Mouse (Mus musculus) heart, embryonic 13.5 days (tissue): ENCODE results near the gene Thrap3. TPM values are rescaled to one million over a fixed set of nuclear protein-coding genes. Genes with fewer than 3 reads are reported as not detected.

Source experiments
- ATAC-seq: fragments of 200-750 bp; cut with Nextera tagmentation; 2 replicates; pipeline ENCODE4 v1.8.0; 2017; ENCODE audit warnings: moderate TSS enrichment; ENCODE audit not compliant: insufficient number of reproducible peaks, low FRiP score, low TSS enrichment; ENCODE audit errors: extremely low read depth
- H3K27ac ChIP-seq: fragments of 300-500 bp; sonication (generic); replicated peaks from 2 replicates; pipeline ENCODE4 v1.5.1; 2015; ENCODE audit warnings: moderate library complexity, mild to moderate bottlenecking, inconsistent platforms
- H3K27me3 ChIP-seq: fragments of 300-500 bp; sonication (generic); replicated peaks from 2 replicates; pipeline ENCODE4 v1.6.1; 2015; ENCODE audit warnings: mild to moderate bottlenecking, inconsistent platforms
- H3K36me3 ChIP-seq: fragments of 300-500 bp; sonication (generic); 2 replicates; pipeline ENCODE4 v1.6.1; 2015; ENCODE audit warnings: mild to moderate bottlenecking, inconsistent platforms
- H3K4me1 ChIP-seq: fragments of 300-500 bp; sonication (generic); 2 replicates; pipeline ENCODE4 v1.6.1; 2015; ENCODE audit warnings: inconsistent platforms
- H3K4me2 ChIP-seq: fragments of 300-500 bp; sonication (generic); 2 replicates; pipeline ENCODE4 v1.6.1; 2015; ENCODE audit warnings: inconsistent platforms, mild to moderate bottlenecking, moderate library complexity
- H3K4me3 ChIP-seq: fragments of 300-500 bp; sonication (generic); 2 replicates; pipeline ENCODE4 v1.5.1; 2015; ENCODE audit warnings: moderate library complexity, mild to moderate bottlenecking, inconsistent platforms
- H3K9ac ChIP-seq: fragments of 300-500 bp; sonication (generic); 2 replicates; pipeline ENCODE4 v1.6.1; 2015; ENCODE audit warnings: inconsistent platforms, mild to moderate bottlenecking, moderate library complexity
- H3K9me3 ChIP-seq: fragments of 300-500 bp; sonication (generic); 2 replicates; pipeline ENCODE4 v1.6.1; 2016; ENCODE audit warnings: inconsistent platforms
- WGBS: fragments of 180-500 bp; shearing (Covaris S2); methylation state at CpG from one replicate; pipeline ENCODE4 v1.1.7; 2015; ENCODE audit warnings: mixed read lengths; 5-methylcytosine and 5-hydroxymethylcytosine counted together
- polyA plus RNA-seq: library from polyadenylated mRNA; unstranded; fragments of >200 nt; fragmentation: Nextera tagmentation; extraction: Ambion mirVana; gene quantifications from 2 replicates; pipeline ENCODE4 v1.2.1, GENCODE M21; 2015

Thrap3 gene
- polyA plus RNA-seq, 1 experiment from 2014 or later: 134 TPM

DNA sequence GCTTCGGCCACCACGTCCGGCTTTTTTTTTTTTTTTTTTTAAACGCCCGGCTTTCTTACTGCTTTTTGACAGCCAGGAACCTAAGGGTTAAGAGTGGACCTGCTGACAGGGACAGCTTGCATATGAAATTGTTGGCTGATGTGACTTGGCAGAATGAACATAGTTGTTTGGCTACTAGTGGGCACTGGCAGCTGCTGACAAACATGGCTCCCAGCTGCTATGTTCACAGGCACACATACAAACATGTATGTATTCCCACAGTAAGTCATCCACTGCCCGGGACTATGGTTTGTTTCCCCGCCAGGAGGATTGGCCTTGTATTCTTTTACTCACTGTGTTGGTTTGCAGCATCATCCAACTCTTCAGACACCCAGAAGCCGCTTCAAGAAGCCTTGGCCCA lies 85.4 kb downstream of the Thrap3 start:
- H3K27ac ChIP-seq: no peak overlapping the region

DNA sequence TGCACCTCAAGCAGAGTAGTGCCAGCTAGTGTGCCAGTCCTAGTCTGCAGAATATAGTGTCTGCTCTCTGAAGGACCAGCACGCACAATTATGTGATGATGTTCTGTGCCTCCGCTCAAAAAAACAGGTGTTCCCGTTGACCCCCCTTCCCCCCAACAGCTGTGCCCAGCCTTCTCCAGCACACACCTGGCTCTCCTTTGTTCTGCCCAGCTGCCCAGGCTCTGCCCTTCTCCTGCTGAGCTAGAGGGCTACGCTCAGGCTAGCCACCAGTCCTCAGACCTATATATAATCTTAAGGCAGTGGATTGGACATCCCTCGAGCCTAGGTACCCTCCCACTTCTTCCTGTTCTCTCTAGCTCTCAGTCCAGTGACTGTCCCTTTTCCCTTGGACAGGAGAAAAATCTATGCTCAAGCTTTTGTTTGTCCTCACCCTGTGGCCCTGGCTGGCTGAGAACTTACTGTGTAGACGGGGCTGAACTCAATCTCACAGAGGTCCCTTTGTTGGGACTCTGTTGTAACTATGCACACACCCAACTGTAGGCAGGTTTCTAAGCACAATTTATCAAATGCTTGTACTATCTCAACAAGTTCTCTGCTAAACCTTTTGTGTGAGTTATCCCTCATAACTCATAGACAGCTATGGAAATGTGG lies 86.6 kb downstream of the Thrap3 start:
- Histone ChIP-seq H3K4me1 (peaks cover 37% of the 10 kb centered on the region), H3K9me3 (peaks cover 1% of the 10 kb centered on the region; the same call in 1 of the 2 replicates), H3K27ac (no peak overlapping the region), H3K27me3 (no peaks in the 10 kb centered on the region), H3K4me3 (no peak overlapping the region), H3K36me3 (peaks cover 18% of the 10 kb centered on the region), H3K9ac (peak overlapping the region; percentile 42; the same call in 1 of the 2 replicates), H3K4me2 (no peak overlapping the region)
- WGBS: 66% methylated on average over 6 of the region's 6 CpGs
- no peak for ATAC-seq

More for the DNA sequence above, 85.4 kb downstream of the Thrap3 start:
- Histone ChIP-seq H3K9me3 (peaks cover 10% of the 10 kb centered on the region), H3K4me1 (peaks cover 26% of the 10 kb centered on the region), H3K36me3 (peaks cover 28% of the 10 kb centered on the region), H3K9ac (no peak overlapping the region), H3K4me3 (no peak overlapping the region), H3K4me2 (no peak overlapping the region), H3K27me3 (no peaks in the 10 kb centered on the region)
- ATAC-seq: no peak
- WGBS: 74% methylated on average over 8 of the region's 8 CpGs

DNA sequence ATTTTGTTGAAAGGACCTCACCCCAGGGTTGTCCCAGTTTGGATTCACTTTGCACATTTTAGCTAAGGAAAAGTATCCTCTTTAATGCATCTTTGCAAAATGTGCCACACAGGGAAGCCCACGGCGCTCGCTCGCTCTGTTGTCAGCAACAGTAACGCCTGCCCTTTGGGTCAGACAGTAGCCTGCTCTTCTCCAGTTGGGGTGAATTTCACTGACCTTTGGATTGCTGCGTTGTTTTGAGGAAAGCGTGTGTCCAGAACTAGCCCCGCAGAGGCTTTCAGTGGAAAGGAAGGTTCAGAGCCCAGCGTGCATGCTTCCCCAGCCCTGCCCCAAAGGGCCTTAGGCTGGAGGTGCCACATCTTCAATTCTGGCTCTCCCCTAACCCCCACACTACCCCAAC lies 87.1 kb downstream of the Thrap3 start:
- H3K9ac ChIP-seq: peak overlapping the region; percentile 42; the same call in 1 of the 2 replicates
- no peak for ATAC-seq

More for the DNA sequence above, 87.1 kb downstream of the Thrap3 start:
- Histone ChIP-seq H3K4me2 (no peak overlapping the region), H3K36me3 (peaks cover 13% of the 10 kb centered on the region), H3K27me3 (no peaks in the 10 kb centered on the region), H3K9me3 (no peaks in the 10 kb centered on the region), H3K4me3 (no peak overlapping the region), H3K4me1 (peaks cover 43% of the 10 kb centered on the region), H3K27ac (no peak overlapping the region)
- WGBS: 91% methylated on average over 9 of the region's 9 CpGs

Other genes starting within 250 kb of the Thrap3 start
- gene Csf3r, start 178.2 kb downstream of the Thrap3 start, polyA plus RNA-seq: 0.43 and 0.69 TPM in 2 replicates
- 129 and 137 TPM in 2 replicates for gene Mrps15, start 155.8 kb downstream of the Thrap3 start, polyA plus RNA-seq
- 6.4 and 7.7 TPM in 2 replicates for gene Oscp1, start 144.2 kb downstream of the Thrap3 start, polyA plus RNA-seq
- gene Lsm10, start 106.1 kb downstream of the Thrap3 start, polyA plus RNA-seq: 35.2 and 48.6 TPM in 2 replicates
- 26.4 and 26.6 TPM in 2 replicates for gene Stk40, start 98.8 kb downstream of the Thrap3 start, polyA plus RNA-seq
- gene Eva1b, start 55.0 kb downstream of the Thrap3 start, polyA plus RNA-seq: 30.9 and 34.2 TPM in 2 replicates
- 2.8 and 3.0 TPM in 2 replicates for gene Sh3d21, start 39.3 kb downstream of the Thrap3 start, polyA plus RNA-seq
- 36.7 and 37.1 TPM in 2 replicates for gene Map7d1, start 53.6 kb upstream of the Thrap3 start, polyA plus RNA-seq
- gene Trappc3, start 59.6 kb upstream of the Thrap3 start, polyA plus RNA-seq: 68.5 and 74.5 TPM in 2 replicates
- gene Col8a2, start 84.0 kb upstream of the Thrap3 start, polyA plus RNA-seq: 4.2 and 4.9 TPM in 2 replicates
- gene Adprhl2, start 118.9 kb upstream of the Thrap3 start, polyA plus RNA-seq: 40.5 and 44.6 TPM in 2 replicates
- 1.7 and 2.4 TPM in 2 replicates for gene Tekt2, start 122.9 kb upstream of the Thrap3 start, polyA plus RNA-seq
- gene Ago3, start 226.8 kb upstream of the Thrap3 start, polyA plus RNA-seq: 10.4 and 10.6 TPM in 2 replicates